ENCODE assay signal across 27 mouse cellular contexts in genomic region chr15:86304861-86305260, GRCm38 (mm10).
DNase-seq lines count a peak whose midpoint lies in the region; ATAC-seq lines count a peak whose summit lies in the region.
"Had no signal": no experiment of that assay in that cellular context is flagged by ENCODE, and none has a peak within 500 bp of the region (broad histone marks: within the 10 kb centered on the region; RNA-seq: fewer than 3 reads in every experiment).

No protein-coding gene starts in this region.

- peaks cover 14% of the 10 kb centered on the region; the same call in 1 of the 2 replicates for H3K36me3 ChIP-seq in midbrain, embryonic 13.5 days
- H3K36me3 ChIP-seq: embryonic facial prominence, embryonic 12.5 days had no signal

- no peaks in the 10 kb centered on the region for H3K4me1 ChIP-seq in midbrain, embryonic 13.5 days (replicated peaks)
- H3K4me1 ChIP-seq: embryonic facial prominence, embryonic 12.5 days; embryonic facial prominence, embryonic 15.5 days; heart, embryonic 13.5 days had no signal

- no peaks in the 10 kb centered on the region for H3K27me3 ChIP-seq in midbrain, embryonic 13.5 days
- H3K27me3 ChIP-seq: CH12.LX; embryonic facial prominence, embryonic 12.5 days; embryonic facial prominence, embryonic 15.5 days; heart, embryonic 13.5 days; Patski had no signal

- WGBS in midbrain, embryonic 13.5 days, result 90% methylated on average over 3 of the region's 3 CpGs

- no peaks in the 10 kb centered on the region for H3K9me3 ChIP-seq in midbrain, embryonic 13.5 days
- H3K9me3 ChIP-seq: embryonic facial prominence, embryonic 12.5 days; embryonic facial prominence, embryonic 15.5 days; G1E; heart, embryonic 13.5 days had no signal

- no peak for ATAC-seq in activated CD4-positive, CD25-positive, alpha-beta regulatory T cell, adult 4 months
- ATAC-seq in midbrain, embryonic 13.5 days, result no peak
- ATAC-seq: forebrain, embryonic 14.5 days; forebrain, postnatal 0 days; hindbrain, postnatal 0 days; Patski had no signal

- H3K4me2 ChIP-seq in midbrain, embryonic 13.5 days (replicated peaks), result no peak overlapping the region
- H3K4me2 ChIP-seq: embryonic facial prominence, embryonic 12.5 days; embryonic facial prominence, embryonic 15.5 days; heart, embryonic 13.5 days; hindbrain, embryonic 14.5 days had no signal

- no peak overlapping the region for H3K9ac ChIP-seq in midbrain, embryonic 13.5 days (replicated peaks)
- H3K9ac ChIP-seq: embryonic facial prominence, embryonic 12.5 days; embryonic facial prominence, embryonic 15.5 days; forebrain, postnatal 0 days; heart, embryonic 13.5 days; hindbrain, embryonic 14.5 days had no signal

- no peak overlapping the region for H3K4me3 ChIP-seq in midbrain, embryonic 13.5 days (replicated peaks)
- H3K4me3 ChIP-seq: embryonic facial prominence, embryonic 12.5 days; embryonic facial prominence, embryonic 15.5 days; heart, embryonic 13.5 days had no signal

- peak; percentile 61 to 76 for DNase-seq in thymus, adult 18-20 months
- peak; percentile 78 for DNase-seq in thymus, postnatal 0 days (ENCODE audit: low spot score)
- peak; percentile 74 for DNase-seq in thymus, postnatal 25 days
- DNase-seq in left cerebral cortex, adult 9 months (ENCODE audit: low spot score in 2 of 2), result no peak
- DNase-seq: adrenal gland, adult 2 months; adrenal gland, postnatal 14 days; B cell, adult 2 months; cerebellum, adult 11 months; cerebellum, adult 2 months; cerebellum, adult 9-11 months; cerebellum, postnatal 25 days; forebrain, postnatal 0 days; gastrocnemius, postnatal 25 days; heart, adult 18-20 months; heart, postnatal 14 days; heart, postnatal 4 days had no signal

- H3K27ac ChIP-seq in midbrain, embryonic 13.5 days, result no peak overlapping the region
- H3K27ac ChIP-seq: embryonic facial prominence, embryonic 12.5 days; embryonic facial prominence, embryonic 15.5 days; heart, embryonic 13.5 days; hindbrain, embryonic 14.5 days; hindbrain, postnatal 0 days had no signal

Comparison
In these comparisons a context has a peak if more than half of its experiments do, and no peak if none do; other contexts are left out.
1. DNase-seq: peak in thymus, adult 18-20 months (2 of 2), thymus, postnatal 0 days (single experiment) and thymus, postnatal 25 days (single experiment); none in left cerebral cortex, adult 9 months (0 of 2).